Mouse (Mus musculus) neural tube, embryonic 14.5 days (tissue): ENCODE results near the gene Myadm. TPM values are rescaled to one million over a fixed set of nuclear protein-coding genes. Genes with fewer than 3 reads are reported as not detected.
"Not testable (repeated sequence)": the region's sequence is repeated elsewhere in the genome, so short reads cannot be mapped to it uniquely, and the experiment has no call there.

Source experiments
- ATAC-seq: fragments of 200-750 bp; cut with Nextera tagmentation; 2 replicates; pipeline ENCODE4 v1.8.0; 2017; ENCODE audit warnings: low read depth, mild to moderate bottlenecking, moderate TSS enrichment, moderate library complexity
- H3K27ac ChIP-seq: fragments of 300-500 bp; sonication (generic); 2 replicates; pipeline ENCODE4 v1.5.1; 2014; ENCODE audit warnings: low read depth, mild to moderate bottlenecking, control low read depth, low read length, moderate library complexity, mixed read lengths
- H3K27me3 ChIP-seq: fragments of 300-500 bp; sonication (generic); 2 replicates; pipeline ENCODE4 v1.6.1; 2014; ENCODE audit warnings: low read length; ENCODE audit not compliant: control insufficient read depth, insufficient read depth
- H3K36me3 ChIP-seq: fragments of 300-500 bp; sonication (generic); 2 replicates; pipeline ENCODE4 v1.6.1; 2014; ENCODE audit warnings: low read length, mixed read lengths; ENCODE audit not compliant: control insufficient read depth, insufficient read depth
- H3K4me1 ChIP-seq: fragments of 300-500 bp; sonication (generic); 2 replicates; pipeline ENCODE4 v1.6.1; 2014; ENCODE audit warnings: low read length; ENCODE audit not compliant: control insufficient read depth, insufficient read depth
- H3K4me2 ChIP-seq: fragments of 300-500 bp; sonication (generic); 2 replicates; pipeline ENCODE4 v1.6.1; 2014; ENCODE audit warnings: mild to moderate bottlenecking, low read depth, low read length, control low read depth
- H3K4me3 ChIP-seq: fragments of 300-500 bp; sonication (generic); 2 replicates; pipeline ENCODE4 v1.5.1; 2014; ENCODE audit warnings: low read depth, low read length, control low read depth, mixed read lengths
- H3K9ac ChIP-seq: fragments of 300-500 bp; sonication (generic); replicated peaks from 2 replicates; pipeline ENCODE4 v1.6.1; 2014; ENCODE audit warnings: low read depth, mild to moderate bottlenecking, control low read depth, low read length, mixed read lengths
- H3K9me3 ChIP-seq: fragments of 300-500 bp; sonication (generic); 2 replicates; pipeline ENCODE4 v1.6.1; 2016; ENCODE audit warnings: low read length; ENCODE audit not compliant: control insufficient read depth
- WGBS: fragments of 180-500 bp; shearing (Covaris S2); extraction: QIAGEN DNeasy Blood & Tissue Kit; methylation state at CpG from one replicate; pipeline ENCODE4 v1.1.7; 2014; 5-methylcytosine and 5-hydroxymethylcytosine counted together
- polyA plus RNA-seq: library from polyadenylated mRNA; unstranded; fragments of >200 nt; fragmentation: Nextera tagmentation; extraction: Ambion mirVana; gene quantifications from 2 replicates; pipeline ENCODE4 v1.2.1, GENCODE M21; 2014

Myadm gene
- polyA plus RNA-seq, 1 experiment from 2014 or later, result 39.2 TPM

DNA sequence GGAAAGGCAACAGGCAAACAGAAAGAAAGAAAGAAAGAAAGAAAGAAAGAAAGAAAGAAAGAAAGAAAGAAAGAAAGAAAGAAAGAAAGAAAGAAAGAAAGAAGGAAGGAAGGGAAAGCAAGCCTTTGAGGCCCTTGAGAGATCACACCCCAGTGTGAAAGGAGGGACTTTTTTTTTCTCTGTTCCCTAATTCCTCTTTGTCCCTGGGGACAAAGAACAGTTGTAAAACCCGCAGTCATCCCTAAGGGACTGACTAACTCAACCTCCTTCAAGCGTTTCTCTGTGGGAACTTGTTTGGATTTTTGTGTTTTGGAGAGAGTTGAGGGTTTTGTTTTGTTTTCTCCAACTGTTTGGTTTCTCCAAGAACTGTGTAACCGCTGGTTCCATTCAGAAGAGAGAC, 20.6 kb upstream of the Myadm start:
- Histone ChIP-seq H3K4me2 (no peak overlapping the region), H3K27me3 (no peaks in the 10 kb centered on the region), H3K4me1 (no peaks in the 10 kb centered on the region), H3K4me3 (no peak overlapping the region), H3K9ac (no peak overlapping the region), H3K9me3 (no peaks in the 10 kb centered on the region), H3K27ac (no peak overlapping the region), H3K36me3 (no peaks in the 10 kb centered on the region)
- ATAC-seq, result no peak
- 6% methylated on average over 3 of the region's 3 CpGs for WGBS

DNA sequence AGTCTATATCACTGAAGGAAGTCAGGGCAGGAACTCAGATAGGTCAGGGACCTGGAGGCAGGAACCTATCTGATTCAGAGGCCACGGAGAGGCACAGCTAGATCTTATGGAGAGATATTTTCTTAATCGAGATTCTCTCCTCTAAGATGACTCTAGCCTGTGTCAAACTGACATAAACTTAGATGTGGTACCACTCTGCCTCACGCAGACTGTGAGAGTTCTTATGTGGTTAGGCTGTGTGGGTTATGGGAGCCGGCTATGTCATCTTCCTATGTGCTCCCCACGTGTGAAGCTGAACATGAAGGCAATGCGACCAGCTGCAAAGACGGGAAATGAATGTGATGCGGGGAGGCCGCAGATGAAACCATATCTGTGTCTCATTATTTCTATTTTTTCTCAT, 16.7 kb upstream of the Myadm start:
- no peaks in the 10 kb centered on the region for H3K36me3 ChIP-seq
- no peaks in the 10 kb centered on the region for H3K9me3 ChIP-seq
- no peak overlapping the region for H3K9ac ChIP-seq
- H3K27me3 ChIP-seq, result no peaks in the 10 kb centered on the region
- H3K4me2 ChIP-seq, result no peak overlapping the region
- H3K4me1 ChIP-seq, result no peaks in the 10 kb centered on the region
- H3K27ac ChIP-seq, result no peak overlapping the region
- H3K4me3 ChIP-seq, result no peak overlapping the region
- ATAC-seq, result no peak
- WGBS, result 89% methylated on average over 9 of the region's 9 CpGs

DNA sequence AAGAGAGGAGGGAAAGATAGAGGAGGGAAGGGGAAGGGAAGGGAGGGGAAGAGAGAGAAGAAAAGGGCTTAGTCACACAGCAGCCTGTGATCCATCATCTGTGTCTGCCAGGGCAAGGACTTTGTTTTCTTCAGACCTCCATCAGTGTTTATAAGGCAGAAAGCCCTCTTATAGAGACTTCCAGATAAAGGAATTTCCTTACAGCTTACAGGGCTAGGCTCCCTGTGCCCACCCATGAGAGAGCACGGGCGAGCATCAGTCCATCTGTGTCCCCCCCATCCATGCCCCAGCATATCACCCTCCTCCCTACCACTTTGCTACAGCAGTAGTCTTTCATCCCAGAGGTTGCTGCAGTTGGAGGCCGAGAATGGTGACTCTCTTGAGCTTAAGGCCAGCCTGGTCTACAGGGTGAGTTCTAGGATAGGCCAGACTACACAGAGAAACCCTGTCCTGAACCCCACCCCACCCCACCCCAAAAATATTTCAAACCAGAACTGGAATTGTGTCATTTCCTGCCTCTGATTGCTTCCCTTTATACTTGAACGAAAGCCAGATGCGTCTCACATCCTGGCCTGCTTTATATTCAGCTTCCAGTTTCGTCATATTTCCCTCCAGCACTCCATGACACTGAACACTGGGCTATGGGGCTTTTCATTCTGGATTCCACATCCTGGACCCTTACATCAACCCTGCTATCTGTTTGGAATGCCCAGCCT, 13.3 kb upstream of the Myadm start:
- WGBS, result 73% methylated on average over 6 of the region's 6 CpGs

DNA sequence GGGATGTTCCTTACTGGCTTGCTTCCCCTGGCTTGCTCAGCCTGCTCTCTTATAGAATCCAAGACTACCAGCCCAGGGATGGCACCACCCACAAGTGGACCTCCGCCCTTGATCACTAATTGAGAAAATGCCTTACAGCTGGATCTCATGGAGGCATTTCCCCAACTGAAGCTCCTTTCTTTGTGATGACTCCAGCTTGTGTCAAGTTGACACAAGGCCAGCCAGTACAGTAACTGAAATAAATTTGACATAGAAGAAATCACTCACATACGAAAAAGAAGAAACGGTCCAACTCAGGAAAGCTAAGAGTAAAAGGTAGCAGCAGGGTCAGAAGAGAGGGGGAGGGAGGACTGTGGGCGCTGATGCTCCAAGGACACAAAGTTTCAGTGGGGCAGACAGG, 12.1 kb upstream of the Myadm start:
- H3K27ac ChIP-seq, H3K4me3 ChIP-seq, ATAC-seq, H3K9ac ChIP-seq, H3K4me1 ChIP-seq, H3K9me3 ChIP-seq, H3K36me3 ChIP-seq, H3K27me3 ChIP-seq, H3K4me2 ChIP-seq: not testable (repeated sequence)
- WGBS, result 75% methylated on average over 4 of the region's 4 CpGs

More for the DNA sequence above, 13.3 kb upstream of the Myadm start:
- Histone ChIP-seq H3K4me1 (no peaks in the 10 kb centered on the region), H3K4me3 (no peak overlapping the region), H3K9me3 (no peaks in the 10 kb centered on the region), H3K27ac (no peak overlapping the region), H3K36me3 (no peaks in the 10 kb centered on the region), H3K27me3 (no peaks in the 10 kb centered on the region), H3K4me2 (no peak overlapping the region), H3K9ac (no peak overlapping the region)
- ATAC-seq, result no peak

DNA sequence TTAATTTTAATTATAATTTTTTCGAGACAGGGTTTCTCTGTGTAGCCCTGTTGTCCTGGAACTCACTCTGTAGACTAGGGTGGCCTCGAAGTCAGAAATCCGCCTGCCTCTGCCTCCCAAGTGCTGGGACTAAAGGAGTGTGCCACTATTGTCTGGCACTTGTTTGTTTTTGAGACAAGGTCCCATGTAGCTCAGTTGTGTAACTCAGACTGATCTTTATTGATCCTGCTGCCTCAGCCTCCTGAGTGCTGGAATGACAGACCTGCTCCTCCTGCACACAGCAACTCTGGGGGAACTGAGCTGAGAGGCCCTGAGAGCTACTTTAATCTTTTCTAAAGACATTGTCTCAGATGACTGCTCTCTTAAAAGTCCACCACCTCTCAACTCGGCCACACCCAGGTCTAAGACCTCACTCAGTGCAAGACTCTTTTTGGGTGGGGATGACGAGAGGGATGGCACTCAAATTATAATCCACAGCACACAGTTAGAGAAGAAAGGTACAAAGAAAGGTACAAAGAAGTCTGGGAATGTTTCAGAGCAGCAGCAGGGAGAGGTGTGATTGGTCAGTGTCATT, 8.7 kb upstream of the Myadm start:
- Histone ChIP-seq H3K4me1 (no peaks in the 10 kb centered on the region), H3K9me3 (no peaks in the 10 kb centered on the region), H3K4me3 (no peak overlapping the region), H3K4me2 (no peak overlapping the region), H3K9ac (no peak overlapping the region), H3K27ac (no peak overlapping the region), H3K36me3 (no peaks in the 10 kb centered on the region), H3K27me3 (no peaks in the 10 kb centered on the region)
- no peak for ATAC-seq
- WGBS, result 74% methylated on average over 5 of the region's 5 CpGs

DNA sequence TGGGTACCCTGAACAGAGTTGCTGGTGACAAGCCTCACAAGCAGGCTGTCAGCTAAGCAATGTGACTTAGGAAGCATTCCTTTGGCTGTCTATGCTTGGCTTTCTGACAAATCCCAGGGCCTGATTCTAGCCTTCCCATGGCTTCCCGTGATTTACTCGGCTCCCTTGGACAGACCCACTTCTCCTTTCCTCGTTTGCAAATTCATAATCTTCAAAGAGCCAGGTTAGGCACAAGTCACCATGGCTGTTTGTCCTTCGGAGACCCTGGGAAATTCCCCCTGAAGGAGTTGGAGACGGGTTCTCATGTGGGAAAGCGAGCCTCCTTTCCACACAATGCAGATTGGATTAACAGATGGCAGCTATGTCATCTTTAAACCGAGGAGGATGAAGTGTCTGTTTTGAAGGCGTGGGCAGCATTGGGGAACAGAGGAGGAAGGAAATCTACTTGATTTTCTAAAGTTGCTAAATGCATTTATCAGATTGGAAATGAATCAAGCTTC, 8.2 kb upstream of the Myadm start:
- H3K36me3 ChIP-seq, result no peaks in the 10 kb centered on the region
- no peak overlapping the region for H3K27ac ChIP-seq
- no peak overlapping the region for H3K4me3 ChIP-seq
- no peaks in the 10 kb centered on the region for H3K4me1 ChIP-seq
- 66% methylated on average over 8 of the region's 8 CpGs for WGBS
- H3K9me3 ChIP-seq, result no peaks in the 10 kb centered on the region
- no peak overlapping the region for H3K9ac ChIP-seq
- H3K27me3 ChIP-seq, result no peaks in the 10 kb centered on the region
- ATAC-seq, result no peak
- no peak overlapping the region for H3K4me2 ChIP-seq

DNA sequence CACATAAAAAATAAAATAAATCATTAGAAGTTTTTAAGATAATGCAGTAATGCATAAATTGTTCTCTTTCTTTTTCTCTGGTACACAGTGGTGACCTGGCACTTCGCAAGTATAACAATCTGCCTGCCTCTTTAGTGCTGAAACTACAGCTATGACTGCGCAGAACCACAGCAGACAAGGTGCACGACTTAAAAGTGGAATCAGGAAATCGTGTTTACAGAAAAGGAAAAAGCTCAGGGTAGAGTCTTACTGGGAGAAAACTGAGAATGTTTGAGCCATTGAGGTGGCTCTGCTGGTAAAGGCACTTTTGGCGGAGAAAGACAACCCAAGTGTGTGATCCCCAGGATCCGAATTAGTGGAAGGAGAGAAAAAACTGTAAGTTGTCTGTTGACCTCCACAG, 7.1 kb upstream of the Myadm start:
- Histone ChIP-seq H3K27ac (no peak overlapping the region), H3K4me1 (no peaks in the 10 kb centered on the region), H3K36me3 (no peaks in the 10 kb centered on the region), H3K4me3 (no peak overlapping the region), H3K27me3 (no peaks in the 10 kb centered on the region), H3K9ac (no peak overlapping the region), H3K4me2 (no peak overlapping the region), H3K9me3 (no peaks in the 10 kb centered on the region)
- no peak for ATAC-seq
- 86% methylated on average over 6 of the region's 6 CpGs for WGBS

DNA sequence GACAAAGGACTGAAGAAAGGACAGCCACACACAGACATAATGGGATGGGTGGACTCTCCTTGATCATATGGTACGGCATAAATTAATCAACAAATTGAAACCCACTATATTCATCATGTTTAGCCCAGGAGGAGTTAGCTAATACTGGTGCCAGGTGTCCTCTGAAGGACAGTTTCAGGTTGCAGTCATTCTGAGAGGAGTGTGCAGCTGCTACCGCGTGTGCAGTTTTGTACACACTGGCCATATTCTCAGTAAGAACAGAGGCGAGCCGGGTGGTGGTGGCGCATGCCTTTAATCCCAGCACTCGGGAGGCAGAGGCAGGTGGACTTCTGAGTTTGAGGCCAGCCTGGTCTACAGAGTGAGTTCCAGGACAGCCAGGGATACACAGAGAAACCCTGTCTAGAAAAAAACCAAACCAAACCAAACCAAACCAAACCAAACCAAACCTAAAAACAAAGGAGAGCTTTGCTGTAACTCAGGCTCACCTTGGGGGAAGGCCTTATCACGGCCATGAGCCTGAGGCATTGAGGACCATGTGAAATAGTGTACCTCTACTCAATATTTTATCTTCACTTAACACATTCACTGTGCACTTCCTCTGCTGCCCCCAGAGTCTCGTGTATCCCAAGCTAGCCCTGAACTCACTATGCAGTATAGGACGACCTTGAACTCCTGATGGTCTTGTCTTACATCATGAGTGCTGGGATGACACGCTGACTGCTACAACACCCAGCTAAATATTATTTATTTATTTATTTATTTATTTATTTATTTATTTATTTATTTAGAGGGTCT, 5.6 kb upstream of the Myadm start:
- no peak overlapping the region for H3K27ac ChIP-seq
- no peaks in the 10 kb centered on the region for H3K4me1 ChIP-seq
- ATAC-seq, result no peak
- H3K9me3 ChIP-seq, result no peaks in the 10 kb centered on the region
- WGBS, result 90% methylated on average over 11 of the region's 11 CpGs
- no peak overlapping the region for H3K4me2 ChIP-seq
- no peak overlapping the region for H3K4me3 ChIP-seq
- no peaks in the 10 kb centered on the region for H3K27me3 ChIP-seq
- no peaks in the 10 kb centered on the region for H3K36me3 ChIP-seq
- no peak overlapping the region for H3K9ac ChIP-seq

DNA sequence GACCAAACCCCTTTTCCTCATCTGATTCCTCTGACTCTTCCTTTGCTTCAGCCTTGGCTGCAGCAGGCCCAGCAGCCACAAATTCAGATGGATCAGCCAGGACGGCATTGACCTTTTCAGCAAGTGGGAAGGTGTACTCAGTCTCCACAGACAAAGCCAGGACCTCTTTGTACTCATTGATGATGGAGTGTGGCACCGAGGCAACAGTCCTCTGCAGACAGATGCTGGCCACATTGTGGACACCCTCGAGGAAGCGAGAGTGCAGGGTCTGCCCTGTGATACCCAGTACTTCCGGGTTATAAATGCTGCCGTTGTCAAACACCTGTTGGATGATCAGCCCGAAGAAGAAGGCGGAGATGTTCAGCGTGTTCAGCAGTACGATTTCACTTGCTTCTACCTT, 4.3 kb upstream of the Myadm start:
- Histone ChIP-seq H3K9ac (no peak overlapping the region), H3K9me3 (no peaks in the 10 kb centered on the region), H3K4me3 (no peak overlapping the region), H3K27ac (no peak overlapping the region), H3K4me2 (no peak overlapping the region), H3K27me3 (no peaks in the 10 kb centered on the region), H3K36me3 (no peaks in the 10 kb centered on the region), H3K4me1 (0 out of 2 replicates have a peak, but pooled peaks cover under 1% of the 10 kb centered on the region)
- no peak for ATAC-seq
- WGBS, result 89% methylated on average over 10 of the region's 10 CpGs
